Mouse (Mus musculus) E14TG2a.4 (cell line): ENCODE data around the gene E2f4.

Experiments used
- H3K27me3 ChIP-seq: 2 replicates; pipeline ENCODE4 v1.6.1; 2014; ENCODE audit warnings: low read length, control low read depth; ENCODE audit not compliant: insufficient read depth
- H3K36me3 ChIP-seq: 2 replicates; pipeline ENCODE4 v1.6.1; 2014; ENCODE audit warnings: low read length, control low read depth; ENCODE audit not compliant: insufficient read depth
- H3K4me1 ChIP-seq: replicated peaks from 2 replicates; pipeline ENCODE4 v1.6.1; 2014; ENCODE audit warnings: low read depth, low read length, control low read depth
- H3K4me3 ChIP-seq: replicated peaks from 2 replicates; pipeline ENCODE4 v1.5.1; 2014; ENCODE audit warnings: mild to moderate bottlenecking, low read length
- H3K9me3 ChIP-seq: 2 replicates; pipeline ENCODE4 v1.6.1; 2014; ENCODE audit warnings: low read length, control low read depth
- CTCF ChIP-seq: conservative IDR thresholded peaks from 2 replicates; pipeline ENCODE4 v1.5.1; 2014; ENCODE audit warnings: low read length
- NANOG ChIP-seq: IDR thresholded peaks from 2 replicates; pipeline ENCODE4 v1.6.1; 2014; ENCODE audit warnings: borderline replicate concordance, low read length, mixed read lengths
- POU5F1 ChIP-seq: IDR thresholded peaks from 2 replicates; pipeline ENCODE4 v1.6.1; 2014; ENCODE audit warnings: low read length, borderline replicate concordance

E2f4 gene

GRCm38 (mm10) chr8:105315073-105315769 lies 17.8 kb downstream of the E2f4 start:
- TF ChIP-seq CTCF (no peak), NANOG (no peak), POU5F1 (no peak)
- no peaks in the 10 kb centered on the region for H3K27me3 ChIP-seq
- H3K4me3 ChIP-seq: no peak overlapping the region
- H3K36me3 ChIP-seq: peaks cover 92% of the 10 kb centered on the region
- no peaks in the 10 kb centered on the region for H3K4me1 ChIP-seq
- H3K9me3 ChIP-seq: no peaks in the 10 kb centered on the region

GRCm38 (mm10) chr8:105317941-105318340 lies 20.5 kb downstream of the E2f4 start:
- Histone ChIP-seq H3K4me3 (no peak overlapping the region), H3K4me1 (no peaks in the 10 kb centered on the region), H3K36me3 (peaks cover 84% of the 10 kb centered on the region), H3K9me3 (no peaks in the 10 kb centered on the region), H3K27me3 (no peaks in the 10 kb centered on the region)
- TF ChIP-seq CTCF (no peak), POU5F1 (no peak), NANOG (no peak)

GRCm38 (mm10) chr8:105318662-105319190 lies 21.3 kb downstream of the E2f4 start:
- H3K4me1 ChIP-seq: no peaks in the 10 kb centered on the region
- TF ChIP-seq NANOG (no peak), CTCF (no peak), POU5F1 (no peak)
- no peaks in the 10 kb centered on the region for H3K27me3 ChIP-seq
- H3K36me3 ChIP-seq: peaks cover 83% of the 10 kb centered on the region
- no peak overlapping the region for H3K4me3 ChIP-seq
- H3K9me3 ChIP-seq: no peaks in the 10 kb centered on the region

- no peaks in the 10 kb centered on the region for H3K9me3 ChIP-seq
- TF ChIP-seq NANOG (no peak), POU5F1 (no peak)
- H3K4me1 ChIP-seq: peaks cover 26% of the 10 kb centered on the region
- H3K27me3 ChIP-seq: no peaks in the 10 kb centered on the region
- no peak overlapping the region for H3K4me3 ChIP-seq
- H3K36me3 ChIP-seq: peaks cover 53% of the 10 kb centered on the region
Observed at GRCm38 (mm10) chr8:105323183-105323582, 25.7 kb downstream of the E2f4 start.

- peaks cover 50% of the 10 kb centered on the region for H3K4me1 ChIP-seq
- H3K4me3 ChIP-seq: peak overlapping the region; percentile 96
- H3K9me3 ChIP-seq: no peaks in the 10 kb centered on the region
Observed at GRCm38 (mm10) chr8:105325641-105326093, 28.2 kb downstream of the E2f4 start.

GRCm38 (mm10) chr8:105326141-105326672 lies 28.7 kb downstream of the E2f4 start, which contains the start of the genes Lrrc29 and Tmem208:
Lrrc29 (minus strand) TSS chr8:105326278.
Tmem208 (plus strand) TSS chr8:105326354.
- Histone ChIP-seq H3K4me1 (peaks cover 55% of the 10 kb centered on the region), H3K4me3 (peak within 1 kb of the TSS; percentile 96), H3K9me3 (no peaks in the 10 kb centered on the region), H3K27me3 (no peaks in the 10 kb centered on the region), H3K36me3 (peaks cover 63% of the 10 kb centered on the region)
- TF ChIP-seq CTCF: peak; percentile 23
- no peak for TF ChIP-seq POU5F1

More at GRCm38 (mm10) chr8:105325641-105326093, 28.2 kb downstream of the E2f4 start:
- no peaks in the 10 kb centered on the region for H3K27me3 ChIP-seq
- peaks cover 59% of the 10 kb centered on the region for H3K36me3 ChIP-seq
- TF ChIP-seq POU5F1 (no peak), CTCF (no peak), NANOG (no peak)

GRCm38 (mm10) chr8:105326968-105327367 lies 29.5 kb downstream of the E2f4 start:
- H3K27me3 ChIP-seq: no peaks in the 10 kb centered on the region
- no peaks in the 10 kb centered on the region for H3K9me3 ChIP-seq
- TF ChIP-seq CTCF: no peak
- no peak for TF ChIP-seq POU5F1
- TF ChIP-seq NANOG: no peak
- peaks cover 64% of the 10 kb centered on the region for H3K36me3 ChIP-seq
- H3K4me1 ChIP-seq: peaks cover 63% of the 10 kb centered on the region
- peak overlapping the region; percentile 96 for H3K4me3 ChIP-seq

GRCm38 (mm10) chr8:105330325-105330724 lies 32.9 kb downstream of the E2f4 start:
- Histone ChIP-seq H3K4me1 (peaks cover 72% of the 10 kb centered on the region), H3K27me3 (no peaks in the 10 kb centered on the region), H3K36me3 (peaks cover 72% of the 10 kb centered on the region), H3K9me3 (no peaks in the 10 kb centered on the region), H3K4me3 (peak overlapping the region; percentile 10; the same call in 1 of the 2 replicates)
- TF ChIP-seq POU5F1: no peak
